ENCODE assay signal across 21 mouse cellular contexts in the genomic region with DNA sequence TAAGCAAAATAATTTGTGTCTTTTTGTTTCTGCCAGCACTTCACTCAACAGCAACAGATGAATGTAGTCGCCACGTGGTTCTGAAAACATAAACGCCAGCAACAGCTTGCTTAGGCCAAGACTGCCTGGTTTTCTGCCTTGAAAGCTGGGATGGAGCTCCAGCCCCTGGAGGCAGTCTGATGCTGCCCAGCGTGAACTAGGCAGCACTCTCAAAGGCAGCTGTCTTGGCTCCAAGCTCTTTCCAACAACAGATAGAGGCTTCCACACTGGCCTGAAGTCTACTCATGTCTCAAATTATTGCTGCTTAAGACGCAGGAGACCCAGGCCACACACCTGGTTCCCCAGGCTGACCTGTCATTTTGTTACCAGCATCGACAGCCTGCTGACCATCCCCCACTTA. TPM values are rescaled to one million over a fixed set of nuclear protein-coding genes. Genes with fewer than 3 reads are reported as not detected.
"Had no signal": no experiment of that assay in that cellular context is flagged by ENCODE, and none has a peak within 500 bp of the region (broad histone marks: within the 10 kb centered on the region; RNA-seq: fewer than 3 reads in every experiment).

No protein-coding gene starts in this region.

- H3K9me3 ChIP-seq: kidney, embryonic 15.5 days; limb, embryonic 15.5 days; liver, embryonic 12.5 days had no signal

- H3K27me3 ChIP-seq: kidney, embryonic 15.5 days; limb, embryonic 15.5 days had no signal

- H3K36me3 ChIP-seq: kidney, embryonic 15.5 days; limb, embryonic 15.5 days; liver, embryonic 12.5 days had no signal

- H3K27ac ChIP-seq: kidney, embryonic 15.5 days; left cerebral cortex, adult 2 months; limb, embryonic 15.5 days; liver, embryonic 12.5 days; macrophage; stomach, postnatal 0 days had no signal

- DNase-seq: kidney, adult 2 months; kidney, postnatal 14 days; lung, embryonic 14.5 days; lung, postnatal 10 days; right cerebral cortex, postnatal 25 days; thymus, adult 2 months; thymus, postnatal 25 days had no signal

- H3K9ac ChIP-seq: kidney, embryonic 15.5 days; limb, embryonic 15.5 days; liver, embryonic 12.5 days; lung, embryonic 14.5 days had no signal

- H3K4me1 ChIP-seq: kidney, embryonic 15.5 days; limb, embryonic 15.5 days; liver, embryonic 12.5 days had no signal

- H3K4me3 ChIP-seq: kidney, embryonic 15.5 days; left cerebral cortex, adult 2 months; limb, embryonic 15.5 days; liver, embryonic 12.5 days; megakaryocyte, embryonic 14.5 days had no signal

- H3K4me2 ChIP-seq: kidney, embryonic 15.5 days; limb, embryonic 15.5 days; liver, embryonic 12.5 days; lung, embryonic 14.5 days had no signal

- ATAC-seq: liver, embryonic 12.5 days; midbrain, embryonic 16.5 days had no signal

RNA-seq across cellular contexts. Expression of gene Dnmt3c, which starts 6.9 kb away (rescaled TPM):
- total RNA-seq: left cerebral cortex, postnatal 14 days had no signal
- polyA plus RNA-seq: kidney, adult 2 months; kidney, embryonic 15.5 days; large intestine, adult 2 months; limb, embryonic 11.5 days; midbrain, embryonic 16.5 days; neural tube, embryonic 14.5 days; small intestine, adult 2 months; stomach, postnatal 0 days; thymus, adult 2 months; urinary bladder, adult 2 months had no signal
